Mouse (Mus musculus) MEL (cell line): ENCODE data around the gene Efhd2. TPM values are rescaled to one million over a fixed set of nuclear protein-coding genes. Genes with fewer than 3 reads are reported as not detected.
A peak's percentile ranks its signal among the peaks of the same experiment; 100 is the strongest.

Source experiments
- DNase-seq: peaks from one replicate; pipeline ENCODE4 v3.0.0; 2011; ENCODE audit warnings: low read depth, low spot score
- H3K27ac ChIP-seq: 2 replicates; pipeline ENCODE4 v1.5.1; 2012; ENCODE audit warnings: low read depth, mild to moderate bottlenecking, control low read depth, low read length, moderate library complexity; ENCODE audit not compliant: control insufficient read depth
- H3K27me3 ChIP-seq, 2 experiments: fragments of 150-350 bp in 1 of 2; sonication (generic) in 1 of 2; 2 replicates each; pipeline ENCODE4 v1.6.1; 2012; ENCODE audit warnings: low read length in 2 of 2, mild to moderate bottlenecking in 2 of 2, improper control_type of control experiment in 1 of 2, moderate library complexity in 1 of 2; ENCODE audit not compliant: insufficient read depth in 2 of 2, control insufficient read depth in 1 of 2
- H3K36me3 ChIP-seq, 2 experiments: 2 replicates each; pipeline ENCODE4 v1.6.1; 2012 to 2014; ENCODE audit warnings: low read length in 2 of 2, improper control_type of control experiment in 1 of 2, inconsistent platforms in 1 of 2, mild to moderate bottlenecking in 1 of 2; ENCODE audit not compliant: insufficient read depth in 2 of 2, control insufficient read depth in 1 of 2
- H3K4me1 ChIP-seq, 2 experiments: fragments of 150-350 bp in 1 of 2; sonication (generic) in 1 of 2; 2 replicates each; pipeline ENCODE4 v1.6.1; 2012; ENCODE audit warnings: low read length in 2 of 2, improper control_type of control experiment in 1 of 2, mild to moderate bottlenecking in 1 of 2; ENCODE audit not compliant: insufficient read depth in 2 of 2, control insufficient read depth in 1 of 2
- H3K4me3 ChIP-seq, 2 experiments: fragments of 150-350 bp in 1 of 2; sonication (generic) in 1 of 2; 2 replicates each; pipeline ENCODE4 v1.5.1; 2012; ENCODE audit warnings: low read depth in 2 of 2, low read length in 2 of 2, mild to moderate bottlenecking in 2 of 2, moderate library complexity in 2 of 2, control low read depth in 1 of 2, improper control_type of control experiment in 1 of 2; ENCODE audit not compliant: control insufficient read depth in 1 of 2, insufficient read depth in 1 of 2
- H3K79me2 ChIP-seq: 2 replicates; pipeline ENCODE4 v1.6.1; 2012; ENCODE audit warnings: mild to moderate bottlenecking, low read length, moderate library complexity; ENCODE audit not compliant: control insufficient read depth, poor library complexity, insufficient read depth
- H3K9ac ChIP-seq: 2 replicates; pipeline ENCODE4 v1.6.1; 2012; ENCODE audit warnings: low read depth, mild to moderate bottlenecking, control low read depth, low read length, moderate library complexity; ENCODE audit not compliant: control insufficient read depth, poor library complexity, severe bottlenecking
- H3K9me3 ChIP-seq: fragments of 150-350 bp; sonication (generic); replicated peaks from 2 replicates; pipeline ENCODE4 v1.6.1; 2012; ENCODE audit warnings: mild to moderate bottlenecking, low read length, improper control_type of control experiment, moderate library complexity; ENCODE audit not compliant: insufficient read depth
- BHLHE40 ChIP-seq: IDR thresholded peaks from 2 replicates; pipeline ENCODE4 v1.6.1; 2012; ENCODE audit warnings: low read depth, mild to moderate bottlenecking, inconsistent platforms, low read length, improper control_type of control experiment, borderline replicate concordance
- CTCF ChIP-seq, 3 experiments: IDR thresholded peaks in 2 of 3; conservative IDR thresholded peaks in 1 of 3; 2 replicates each; pipeline ENCODE4 v1.5.1; 2011 to 2012; ENCODE audit warnings: low read length in 3 of 3, low read depth in 2 of 3, mild to moderate bottlenecking in 2 of 3, improper control_type of control experiment in 1 of 3, inconsistent platforms in 1 of 3, mixed read lengths in 1 of 3, moderate library complexity in 1 of 3; ENCODE audit not compliant: control insufficient read depth in 1 of 3, insufficient read depth in 1 of 3, poor library complexity in 1 of 3, severe bottlenecking in 1 of 3
- ELF1 ChIP-seq: IDR thresholded peaks from 2 replicates; pipeline ENCODE4 v1.6.1; 2014; ENCODE audit warnings: low read depth, mild to moderate bottlenecking, inconsistent platforms, low read length, improper control_type of control experiment, moderate library complexity
- EP300 ChIP-seq, 2 experiments: IDR thresholded peaks; 2 replicates each; pipeline ENCODE4 v1.6.1; 2011; ENCODE audit warnings: improper control_type of control experiment in 2 of 2, low read length in 2 of 2, low read depth in 1 of 2, mild to moderate bottlenecking in 1 of 2
- GATA1 ChIP-seq: IDR thresholded peaks from 2 replicates; pipeline ENCODE4 v1.6.1; 2011; ENCODE audit warnings: low read depth, low read length, improper control_type of control experiment
- JUND ChIP-seq: IDR thresholded peaks from 2 replicates; pipeline ENCODE4 v1.6.1; 2011; ENCODE audit warnings: low read depth, mild to moderate bottlenecking, improper control_type of control experiment, low read length
- RAD21 ChIP-seq: IDR thresholded peaks from 2 replicates; pipeline ENCODE4 v1.6.1; 2011; ENCODE audit warnings: mild to moderate bottlenecking, low read depth, low read length, improper control_type of control experiment
- SIN3A ChIP-seq: IDR thresholded peaks from 2 replicates; pipeline ENCODE4 v1.6.1; 2012; ENCODE audit warnings: low read length, improper control_type of control experiment, inconsistent platforms
- SMC3 ChIP-seq: IDR thresholded peaks from 2 replicates; pipeline ENCODE4 v1.6.1; 2011; ENCODE audit warnings: low read depth, low read length, improper control_type of control experiment
- TCF12 ChIP-seq: IDR thresholded peaks from 2 replicates; pipeline ENCODE4 v1.6.1; 2014; ENCODE audit warnings: low read depth, mild to moderate bottlenecking, inconsistent platforms, low read length, improper control_type of control experiment, moderate library complexity
- ZC3H11A ChIP-seq: IDR thresholded peaks from 2 replicates; pipeline ENCODE4 v1.6.1; 2012; ENCODE audit warnings: low read depth, mild to moderate bottlenecking, inconsistent platforms, low read length, improper control_type of control experiment
- ZKSCAN1 ChIP-seq: IDR thresholded peaks from 2 replicates; pipeline ENCODE4 v1.6.1; 2012; ENCODE audit warnings: low read depth, mild to moderate bottlenecking, inconsistent platforms, low read length, improper control_type of control experiment, moderate library complexity
- polyA plus RNA-seq, 2 experiments: library from polyadenylated mRNA; stranded (reverse) in 1 of 2; unstranded in 1 of 2; fragments of >175 nt in 1 of 2; fragments of >200 nt in 1 of 2; gene quantifications; 2 replicates each; pipeline versions ENCODE4 v1.2.1 to v1.2.4; 2012; ENCODE audit warnings: low replicate concordance in 2 of 2, low read depth in 1 of 2; ENCODE audit not compliant: insufficient read length in 2 of 2, insufficient read depth in 1 of 2, missing spikeins in 1 of 2
- total RNA-seq: library from RNA; depleted of rRNA; stranded (reverse); fragments of 300-350 nt; gene quantifications from 2 replicates; pipeline ENCODE4 v1.2.3, GENCODE M21; 2012; rRNA removed

Efhd2 gene
- total and polyA plus RNA-seq, 3 experiments: 32.4 to 79.1 TPM; not detected in 1

- peak; percentile 37 for DNase-seq
- H3K9ac ChIP-seq: no peak overlapping the region
- H3K9me3 ChIP-seq: no peaks in the 10 kb centered on the region
- H3K4me3 ChIP-seq: no peak overlapping the region
- no peaks in the 10 kb centered on the region for H3K27me3 ChIP-seq
- no peaks in the 10 kb centered on the region for H3K79me2 ChIP-seq
- no peak overlapping the region for H3K27ac ChIP-seq
- no peaks in the 10 kb centered on the region for H3K4me1 ChIP-seq
- TF ChIP-seq GATA1: no peak
- TF ChIP-seq TCF12: no peak
- no peak for TF ChIP-seq ZKSCAN1
- TF ChIP-seq ZC3H11A: no peak
- TF ChIP-seq, all 39 proteins: peak for 0
- H3K36me3 ChIP-seq: no peaks in the 10 kb centered on the region
These were observed 63.3 kb downstream of the Efhd2 start for GRCm38 (mm10) chr4:141811375-141811774.

- no peaks in the 10 kb centered on the region for H3K4me1 ChIP-seq
- TF ChIP-seq CTCF (IDR thresholded peaks at IDR 0.05 in 2 of 3, conservative IDR thresholded peaks at IDR 0.05 in 1 of 3; ENCODE audit: control insufficient read depth in 1 of 3, insufficient read depth in 1 of 3, low read depth in 2 of 3, low read length in 3 of 3, poor library complexity in 1 of 3, severe bottlenecking in 1 of 3) (peak in 1 of 3 experiments; percentile 6; a peak in 2 of 6 replicates), JUND (no peak), SMC3 (peak; percentile 17; the same call in 1 of the 2 replicates)
- no peaks in the 10 kb centered on the region for H3K36me3 ChIP-seq
- no peaks in the 10 kb centered on the region for H3K79me2 ChIP-seq
- H3K27me3 ChIP-seq: no peaks in the 10 kb centered on the region
- H3K9me3 ChIP-seq: no peaks in the 10 kb centered on the region
- DNase-seq: peak; percentile 34
- no peak overlapping the region for H3K27ac ChIP-seq
- no peak overlapping the region for H3K4me3 ChIP-seq
- H3K9ac ChIP-seq: no peak overlapping the region
These were observed 63.7 kb downstream of the Efhd2 start for GRCm38 (mm10) chr4:141810975-141811374.

GRCm38 (mm10) chr4:141809850-141810464 is 64.8 kb downstream of the Efhd2 start:
- DNase-seq: peak; percentile 78
- H3K27me3 ChIP-seq: no peaks in the 10 kb centered on the region
- no peak overlapping the region for H3K4me3 ChIP-seq
- H3K9ac ChIP-seq: no peak overlapping the region
- H3K27ac ChIP-seq: no peak overlapping the region
- no peaks in the 10 kb centered on the region for H3K36me3 ChIP-seq
- peak; percentile 63 for TF ChIP-seq SMC3
- peak; percentile 68 for TF ChIP-seq RAD21
- 0 out of 2 replicates have a peak, but pooled peaks have one; percentile 20 for TF ChIP-seq SIN3A
- TF ChIP-seq ZC3H11A: 0 out of 2 replicates have a peak, but pooled peaks have one; percentile 18
- peak; percentile 77 for TF ChIP-seq ELF1
- TF ChIP-seq EP300 (IDR thresholded peaks at IDR 0.05; ENCODE audit: low read depth in 1 of 2, low read length in 2 of 2): no peak
- no peak for TF ChIP-seq BHLHE40
- TF ChIP-seq CTCF (IDR thresholded peaks at IDR 0.05 in 2 of 3, conservative IDR thresholded peaks at IDR 0.05 in 1 of 3; ENCODE audit: control insufficient read depth in 1 of 3, insufficient read depth in 1 of 3, low read depth in 2 of 3, low read length in 3 of 3, poor library complexity in 1 of 3, severe bottlenecking in 1 of 3): peak; percentile 36 to 76 (median 50); a peak in 5 of 6 replicates
- TF ChIP-seq, all 39 proteins: peak for 6
- Histone ChIP-seq H3K4me1 (no peaks in the 10 kb centered on the region), H3K9me3 (no peaks in the 10 kb centered on the region), H3K79me2 (no peaks in the 10 kb centered on the region)

Other genes starting within 250 kb of the Efhd2 start
- 4.8 and 6.5 TPM in 2 replicates for gene Plekhm2, start 210.0 kb downstream of the Efhd2 start, total RNA-seq
- 10 to 100 TPM in 1 of 2 experiments, not detected in 1; 15.4 TPM for gene Plekhm2, start 210.0 kb downstream of the Efhd2 start, polyA plus RNA-seq
- 7.7 and 8.8 TPM in 2 replicates for gene Rsc1a1, start 189.3 kb downstream of the Efhd2 start, total RNA-seq
- not detected for gene Rsc1a1, start 189.3 kb downstream of the Efhd2 start, polyA plus RNA-seq
- 37.6 and 40.7 TPM in 2 replicates for gene Ddi2, start 151.5 kb downstream of the Efhd2 start, total RNA-seq
- gene Ddi2, start 151.5 kb downstream of the Efhd2 start, polyA plus RNA-seq: 10 to 100 TPM in 1 of 2 experiments, not detected in 1; 42.8 TPM
- 0.12 TPM in 1 of 2 replicates, not detected in the other for gene Agmat, start 128.2 kb downstream of the Efhd2 start, total RNA-seq
- gene Agmat, start 128.2 kb downstream of the Efhd2 start, polyA plus RNA-seq: under 1 TPM in 1 of 2 experiments, not detected in 1; 0.07 TPM
- 3.2 and 3.4 TPM in 2 replicates for gene Dnajc16, start 84.0 kb downstream of the Efhd2 start, total RNA-seq
- gene Dnajc16, start 84.0 kb downstream of the Efhd2 start, polyA plus RNA-seq: 1 to 10 TPM in 1 of 2 experiments, not detected in 1; 6.8 TPM
- gene Casp9, start 81.3 kb downstream of the Efhd2 start, total RNA-seq: 2.8 and 3.8 TPM in 2 replicates
- 1 to 10 TPM in 1 of 2 experiments, not detected in 1; 6.4 TPM for gene Casp9, start 81.3 kb downstream of the Efhd2 start, polyA plus RNA-seq
- not detected in 2 replicates for gene Cela2a, start 48.8 kb downstream of the Efhd2 start, total RNA-seq
- not detected for gene Cela2a, start 48.8 kb downstream of the Efhd2 start, polyA plus RNA-seq
- gene Ctrc, start 28.6 kb downstream of the Efhd2 start, total RNA-seq: not detected in 2 replicates
- gene Ctrc, start 28.6 kb downstream of the Efhd2 start, polyA plus RNA-seq: not detected
- gene Fhad1, start 140.2 kb upstream of the Efhd2 start, total RNA-seq: not detected in 2 replicates
- gene Fhad1, start 140.2 kb upstream of the Efhd2 start, polyA plus RNA-seq: not detected
- not detected in 2 replicates for gene Tmem51, start 209.4 kb upstream of the Efhd2 start, total RNA-seq
- not detected for gene Tmem51, start 209.4 kb upstream of the Efhd2 start, polyA plus RNA-seq